Mouse (Mus musculus) 3134 (cell line): ENCODE measurements at regions not wholly inside any gene's neighbourhood (a gene's known extent, or its start where the extent isn't known, plus 50 kb on each side); places are given as distances from the start of the nearest gene placed in this dataset.

Experiments
- DNase-seq: peaks from one replicate; pipeline ENCODE4 v3.0.0-alpha.2; 2011; ENCODE audit warnings: low spot score; ENCODE audit not compliant: insufficient read length; ENCODE audit errors: extremely low read depth

DNA sequence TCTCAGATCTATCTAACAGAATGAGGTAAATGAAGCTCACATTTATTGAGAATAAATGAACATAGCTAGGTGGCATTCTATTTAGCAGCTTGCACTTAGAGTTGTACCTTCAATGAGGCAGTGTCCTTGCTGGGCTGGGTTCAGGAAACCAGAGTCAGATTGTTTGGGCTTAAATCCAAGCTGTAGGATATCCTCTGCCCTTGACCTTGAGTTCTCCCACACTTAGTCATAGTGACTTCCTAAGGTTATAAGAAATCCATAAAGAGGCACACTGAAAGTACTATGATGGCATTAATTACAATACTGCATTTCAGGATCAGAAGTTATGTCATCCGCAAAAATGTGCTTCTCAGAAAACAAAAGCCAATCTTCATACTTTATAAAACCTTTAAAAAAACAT is 286.3 kb downstream of the Gsdmc2 start:
- DNase-seq, result no peak

GRCm38 (mm10) chr15:63557816-63558215 is 287.2 kb downstream of the Gsdmc2 start:
- peak; percentile 6 for DNase-seq

DNA sequence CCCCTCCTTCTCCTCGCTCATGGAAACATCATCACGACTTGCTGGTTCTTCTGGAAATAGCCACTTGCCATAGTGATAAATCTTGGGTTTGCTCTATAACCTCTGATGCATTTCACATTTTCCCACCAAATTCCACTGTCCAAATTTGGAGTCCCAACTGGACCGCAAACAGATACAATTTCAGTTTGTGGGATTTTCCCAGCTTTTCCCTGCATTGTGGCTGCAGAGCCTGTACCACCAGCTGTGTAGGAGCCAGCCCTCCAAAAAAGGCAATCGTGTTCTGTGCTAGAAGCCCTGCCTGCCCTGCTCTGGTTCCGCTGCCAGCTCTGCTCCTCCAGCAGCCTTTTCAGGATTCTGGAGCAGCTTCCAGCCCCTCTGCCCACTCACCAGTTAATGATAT is 291.4 kb downstream of the Gsdmc2 start:
- DNase-seq, result peak; percentile 6

GRCm38 (mm10) chr15:63532337-63533055 is 312.5 kb downstream of the Gsdmc2 start:
- DNase-seq, result no peak

DNA sequence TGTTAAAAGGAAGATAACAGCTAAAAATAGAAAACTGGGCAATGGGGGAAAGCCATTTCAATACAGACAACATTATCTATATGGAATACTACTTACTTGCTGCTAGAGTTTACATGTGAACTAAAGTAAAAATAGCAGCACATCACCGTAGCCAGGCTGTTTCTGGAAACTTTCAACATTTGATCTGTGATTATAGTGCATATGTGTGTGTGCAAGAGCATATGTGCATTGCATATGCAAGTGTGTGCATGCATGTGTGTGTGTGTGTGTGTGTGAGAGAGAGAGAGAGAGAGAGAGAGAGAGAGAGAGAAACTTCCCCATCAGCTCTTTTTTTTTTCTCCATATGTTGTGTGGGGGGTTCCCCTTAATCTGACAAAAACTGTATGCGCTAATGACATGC is 317.7 kb downstream of the Gsdmc2 start:
- no peak for DNase-seq

- DNase-seq, result peak; percentile 11
These were observed 318.2 kb downstream of the Gsdmc2 start for GRCm38 (mm10) chr15:63526820-63527219.

DNA sequence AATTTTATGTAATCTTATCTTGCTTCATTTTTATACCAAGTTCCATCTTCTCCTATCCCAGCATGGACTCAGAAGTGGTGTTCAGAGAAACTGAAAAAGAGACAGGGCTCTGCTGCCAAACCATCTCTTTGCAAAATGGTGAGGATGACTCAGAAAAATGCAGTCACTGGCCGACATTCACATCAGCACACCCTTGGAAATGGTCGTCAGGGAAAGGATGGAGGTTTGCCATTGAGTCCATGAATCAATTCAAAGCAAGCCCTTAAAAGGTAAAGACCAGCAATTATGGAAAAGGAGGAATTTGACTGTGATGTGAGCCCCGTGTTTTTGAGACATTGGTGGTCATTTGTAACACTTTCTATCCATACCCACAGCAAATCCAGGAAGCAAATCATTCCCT is 327.7 kb downstream of the Gsdmc2 start:
- DNase-seq, result no peak

GRCm38 (mm10) chr15:63500453-63500852 is 344.5 kb downstream of the Gsdmc2 start:
- no peak for DNase-seq

GRCm38 (mm10) chr15:63498483-63498882 is 346.5 kb downstream of the Gsdmc2 start:
- no peak for DNase-seq

GRCm38 (mm10) chr15:63497207-63497606 is 347.8 kb downstream of the Gsdmc2 start:
- DNase-seq, result no peak

GRCm38 (mm10) chr15:63484910-63485309 is 360.1 kb downstream of the Gsdmc2 start:
- DNase-seq, result no peak

- DNase-seq, result no peak
These were observed 360.6 kb downstream of the Gsdmc2 start for GRCm38 (mm10) chr15:63484217-63484887.

DNA sequence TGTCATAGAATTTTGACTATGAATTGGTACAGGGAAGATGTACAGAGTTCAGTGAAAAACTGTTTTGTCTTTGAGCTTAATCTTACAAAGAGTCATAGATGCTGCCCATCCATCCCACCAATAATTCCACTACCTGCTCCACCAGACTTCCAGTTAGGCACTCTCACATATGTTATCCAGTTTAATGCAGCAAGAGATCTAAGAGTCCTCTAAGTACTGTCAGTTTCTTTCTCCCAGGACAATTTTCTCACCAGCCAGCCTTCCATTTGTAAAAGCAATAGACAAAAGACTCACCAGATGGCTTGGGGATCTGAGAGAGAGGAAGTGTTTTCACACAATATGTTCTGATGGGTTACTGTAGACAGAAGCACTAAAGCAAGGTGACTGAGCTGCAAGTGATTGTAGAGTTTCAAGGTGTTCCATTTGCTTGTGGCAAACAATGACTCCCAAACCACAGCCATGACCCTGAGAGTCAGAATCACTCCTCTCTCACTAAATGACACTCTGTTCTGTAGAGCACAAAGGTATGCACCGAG is 365.6 kb downstream of the Gsdmc2 start:
- DNase-seq, result no peak

- no peak for DNase-seq
These were observed 378.1 kb downstream of the Gsdmc2 start for GRCm38 (mm10) chr15:63466916-63467315.

- no peak for DNase-seq
These were observed 392.4 kb downstream of the Gsdmc2 start for GRCm38 (mm10) chr15:63452529-63452928.

DNA sequence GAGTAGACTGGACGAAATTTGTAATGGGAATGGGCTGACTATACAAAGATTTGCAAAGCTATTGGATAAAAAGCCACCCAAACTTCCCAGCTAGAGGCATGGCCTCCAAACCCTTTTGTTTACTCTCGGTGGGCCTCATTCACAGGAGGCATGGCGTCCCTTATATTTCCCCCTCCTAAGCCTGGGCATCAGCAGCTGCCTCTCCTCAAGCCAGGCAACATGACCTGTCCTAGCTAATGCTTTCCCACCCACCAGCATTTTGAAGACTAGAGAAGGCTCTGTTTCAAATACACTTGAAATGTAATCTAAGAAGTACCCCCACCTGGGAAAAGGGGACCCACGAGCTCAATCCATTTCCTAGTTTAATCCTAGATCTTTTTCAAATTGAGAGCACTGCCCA is 398.7 kb downstream of the Gsdmc2 start:
- no peak for DNase-seq

DNA sequence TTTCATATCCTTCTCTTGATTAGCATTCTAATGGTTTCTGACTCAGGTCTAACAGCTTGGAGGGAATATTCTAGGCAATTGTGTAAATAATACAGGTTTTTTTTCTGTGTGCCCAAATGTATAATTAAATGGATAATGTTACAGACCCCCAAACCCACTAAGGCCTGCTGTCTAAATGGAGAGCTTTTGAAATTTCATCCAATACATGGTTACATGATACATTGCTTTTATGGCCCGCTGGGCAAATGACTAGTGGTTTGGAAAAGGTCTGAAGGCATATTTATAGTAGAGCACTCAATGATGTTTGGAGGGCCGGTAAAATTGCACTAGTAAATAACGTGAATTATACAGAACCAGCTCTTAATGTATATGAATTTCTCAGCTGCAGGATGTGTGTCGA is 400.0 kb downstream of the Gsdmc2 start:
- DNase-seq, result no peak

GRCm38 (mm10) chr15:63442146-63442780 is 402.7 kb downstream of the Gsdmc2 start:
- DNase-seq, result no peak

GRCm38 (mm10) chr15:63412649-63413048 is 432.3 kb downstream of the Gsdmc2 start:
- DNase-seq, result no peak

GRCm38 (mm10) chr15:63411771-63412118 is 433.2 kb downstream of the Gsdmc2 start:
- DNase-seq, result peak; percentile 24

- DNase-seq, result no peak
These were observed 433.8 kb downstream of the Gsdmc2 start for GRCm38 (mm10) chr15:63410994-63411770.
